Mouse (Mus musculus) heart, adult 2 months (tissue): ENCODE data around the gene Uchl3.

Source experiments
- CTCF ChIP-seq: fragments of 200-600 bp; IDR thresholded peaks from 2 replicates; pipeline ENCODE4 v1.8.1; 2022; ENCODE audit warnings: antibody characterized with exemption, mild to moderate bottlenecking, moderate library complexity
- EP300 ChIP-seq: fragments of 200-500 bp; IDR thresholded peaks from 2 replicates; pipeline ENCODE4 v1.6.1; 2011; ENCODE audit warnings: low read depth, low read length, control low read depth; ENCODE audit not compliant: insufficient read depth
- POLR2A ChIP-seq: fragments of 200-500 bp; IDR thresholded peaks from 2 replicates; pipeline ENCODE4 v1.6.1; 2011; ENCODE audit warnings: mild to moderate bottlenecking, low read depth, low read length, control low read depth; ENCODE audit not compliant: insufficient read depth

DNA sequence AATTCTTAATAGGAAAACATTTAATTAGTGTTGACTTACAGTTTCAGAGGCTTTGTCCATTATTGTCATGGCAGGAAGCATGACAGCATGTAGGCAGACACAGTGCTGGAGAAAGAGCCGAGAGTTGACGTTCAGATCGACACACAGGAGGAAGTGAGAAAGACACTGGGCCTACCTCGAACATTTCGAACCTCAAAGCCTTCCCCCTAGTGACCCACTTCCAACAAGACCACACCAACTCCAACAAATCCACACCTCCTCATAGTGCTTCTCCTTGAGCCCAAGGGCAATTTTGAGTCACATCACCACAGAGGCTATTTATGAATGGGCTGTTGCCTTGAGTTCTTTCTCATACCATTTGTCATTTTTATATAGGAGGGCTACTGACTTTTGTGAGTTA is 53.3 kb downstream of the Uchl3 start:
- TF ChIP-seq EP300 (no peak), CTCF (no peak), POLR2A (no peak)
